Mouse (Mus musculus): ENCODE results near the gene Ddx4. TPM values are rescaled to one million over a fixed set of nuclear protein-coding genes. Genes with fewer than 3 reads are reported as not detected.

Ddx4 gene
- polyA plus RNA-seq, 1 experiment from 2014 or later: 0.49 TPM

DNA sequence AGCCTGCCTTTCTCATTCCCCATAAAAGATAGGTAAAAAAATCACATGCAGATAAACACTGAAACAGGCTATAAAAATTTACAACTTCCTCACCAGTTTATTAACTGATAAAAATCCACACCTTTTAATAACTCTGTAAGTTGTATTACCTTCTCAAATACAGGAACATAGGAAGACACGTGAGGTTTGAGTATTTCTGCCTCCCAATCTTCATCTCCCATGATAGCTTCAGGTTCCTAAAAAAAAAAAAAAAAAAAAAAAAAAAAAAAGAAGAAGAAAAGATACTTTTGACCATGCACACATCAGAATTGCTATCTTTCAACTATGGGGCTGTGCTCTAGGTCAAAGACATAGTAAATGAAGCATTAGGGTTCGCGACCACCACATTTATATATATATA, 1.1 kb downstream of the Ddx4 start:
- WGBS: 89% methylated on average over 3 of the region's 3 CpGs
- no peak for ATAC-seq (ENCODE audit: insufficient number of reproducible peaks, insufficient read depth, low FRiP score, low read depth)
- H3K36me3 ChIP-seq (ENCODE audit: control insufficient read depth, insufficient read depth, low read length): no peaks in the 10 kb centered on the region
- H3K27ac ChIP-seq (ENCODE audit: low read length): no peak overlapping the region
- no peak overlapping the region for H3K9ac ChIP-seq (replicated peaks; ENCODE audit: low read depth, low read length)
- H3K4me3 ChIP-seq (ENCODE audit: low read depth, low read length): no peak overlapping the region
- H3K4me2 ChIP-seq (replicated peaks; ENCODE audit: low read depth, low read length): no peak overlapping the region
- no peaks in the 10 kb centered on the region for H3K4me1 ChIP-seq (ENCODE audit: control insufficient read depth, insufficient read depth, low read length)
- H3K9me3 ChIP-seq (ENCODE audit: control insufficient read depth, low read depth, low read length): peaks cover 7% of the 10 kb centered on the region; the same call in 1 of the 2 replicates
- no peaks in the 10 kb centered on the region for H3K27me3 ChIP-seq (ENCODE audit: control insufficient read depth, insufficient read depth, low read length)

- H3K9ac ChIP-seq (replicated peaks; ENCODE audit: low read depth, low read length): no peak overlapping the region
- H3K4me1 ChIP-seq (ENCODE audit: control insufficient read depth, insufficient read depth, low read length): no peaks in the 10 kb centered on the region
- H3K4me2 ChIP-seq (replicated peaks; ENCODE audit: low read depth, low read length): no peak overlapping the region
- 91% methylated on average over 1 of the region's 1 CpGs for WGBS
- H3K9me3 ChIP-seq (ENCODE audit: control insufficient read depth, low read depth, low read length): no peaks in the 10 kb centered on the region
- no peak overlapping the region for H3K4me3 ChIP-seq (ENCODE audit: low read depth, low read length)
- no peak for ATAC-seq (ENCODE audit: insufficient number of reproducible peaks, insufficient read depth, low FRiP score, low read depth)
- H3K27ac ChIP-seq (ENCODE audit: low read length): no peak overlapping the region
- no peaks in the 10 kb centered on the region for H3K36me3 ChIP-seq (ENCODE audit: control insufficient read depth, insufficient read depth, low read length)
- no peaks in the 10 kb centered on the region for H3K27me3 ChIP-seq (ENCODE audit: control insufficient read depth, insufficient read depth, low read length)
Measured at GRCm38 (mm10) chr13:112645529-112646186, 6.6 kb downstream of the Ddx4 start.

DNA sequence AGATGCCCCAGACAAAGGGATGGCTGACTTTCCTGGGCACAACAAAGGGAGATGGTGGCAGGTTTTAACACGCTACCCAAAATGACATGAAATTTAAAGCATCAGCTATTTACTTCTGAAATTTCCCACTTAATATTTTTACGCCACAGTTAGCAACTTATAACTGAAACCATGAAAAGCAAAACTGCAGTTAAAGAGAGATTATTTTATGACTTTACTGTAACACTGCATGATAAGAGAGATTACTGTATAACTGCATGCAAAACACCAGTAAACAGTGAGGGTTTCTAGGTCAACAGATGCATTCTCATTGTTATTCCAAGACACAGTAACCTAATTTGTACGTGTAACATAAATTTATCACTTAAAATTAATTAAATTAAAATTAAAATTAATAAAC, 7.3 kb downstream of the Ddx4 start:
- 83% methylated on average over 3 of the region's 3 CpGs for WGBS

GRCm38 (mm10) chr13:112642897-112643296, 9.4 kb downstream of the Ddx4 start:
- Histone ChIP-seq H3K9me3 (ENCODE audit: control insufficient read depth, low read depth, low read length) (no peaks in the 10 kb centered on the region), H3K4me3 (ENCODE audit: low read depth, low read length) (no peak overlapping the region), H3K27ac (ENCODE audit: low read length) (no peak overlapping the region), H3K4me1 (ENCODE audit: control insufficient read depth, insufficient read depth, low read length) (no peaks in the 10 kb centered on the region), H3K9ac (replicated peaks; ENCODE audit: low read depth, low read length) (no peak overlapping the region), H3K27me3 (ENCODE audit: control insufficient read depth, insufficient read depth, low read length) (no peaks in the 10 kb centered on the region), H3K4me2 (replicated peaks; ENCODE audit: low read depth, low read length) (no peak overlapping the region), H3K36me3 (ENCODE audit: control insufficient read depth, insufficient read depth, low read length) (no peaks in the 10 kb centered on the region)
- ATAC-seq (ENCODE audit: insufficient number of reproducible peaks, insufficient read depth, low FRiP score, low read depth): no peak
- 89% methylated on average over 3 of the region's 3 CpGs for WGBS

More for the DNA sequence above, 7.3 kb downstream of the Ddx4 start:
- Histone ChIP-seq H3K27ac (ENCODE audit: low read length) (no peak overlapping the region), H3K36me3 (ENCODE audit: control insufficient read depth, insufficient read depth, low read length) (no peaks in the 10 kb centered on the region), H3K4me2 (replicated peaks; ENCODE audit: low read depth, low read length) (no peak overlapping the region), H3K9me3 (ENCODE audit: control insufficient read depth, low read depth, low read length) (no peaks in the 10 kb centered on the region), H3K27me3 (ENCODE audit: control insufficient read depth, insufficient read depth, low read length) (no peaks in the 10 kb centered on the region), H3K9ac (replicated peaks; ENCODE audit: low read depth, low read length) (no peak overlapping the region), H3K4me3 (ENCODE audit: low read depth, low read length) (no peak overlapping the region), H3K4me1 (ENCODE audit: control insufficient read depth, insufficient read depth, low read length) (no peaks in the 10 kb centered on the region)
- no peak for ATAC-seq (ENCODE audit: insufficient number of reproducible peaks, insufficient read depth, low FRiP score, low read depth)

GRCm38 (mm10) chr13:112639111-112639510, 13.2 kb downstream of the Ddx4 start:
- Histone ChIP-seq H3K9me3 (ENCODE audit: control insufficient read depth, low read depth, low read length) (no peaks in the 10 kb centered on the region), H3K4me2 (replicated peaks; ENCODE audit: low read depth, low read length) (no peak overlapping the region), H3K4me1 (ENCODE audit: control insufficient read depth, insufficient read depth, low read length) (no peaks in the 10 kb centered on the region), H3K27me3 (ENCODE audit: control insufficient read depth, insufficient read depth, low read length) (no peaks in the 10 kb centered on the region), H3K9ac (replicated peaks; ENCODE audit: low read depth, low read length) (no peak overlapping the region), H3K27ac (ENCODE audit: low read length) (no peak overlapping the region), H3K36me3 (ENCODE audit: control insufficient read depth, insufficient read depth, low read length) (no peaks in the 10 kb centered on the region), H3K4me3 (ENCODE audit: low read depth, low read length) (no peak overlapping the region)
- ATAC-seq (ENCODE audit: insufficient number of reproducible peaks, insufficient read depth, low FRiP score, low read depth): no peak
- WGBS: 69% methylated on average over 4 of the region's 4 CpGs

- Histone ChIP-seq H3K27me3 (ENCODE audit: control insufficient read depth, insufficient read depth, low read length) (no peaks in the 10 kb centered on the region), H3K9me3 (ENCODE audit: control insufficient read depth, low read depth, low read length) (no peaks in the 10 kb centered on the region), H3K4me3 (ENCODE audit: low read depth, low read length) (no peak overlapping the region), H3K4me2 (replicated peaks; ENCODE audit: low read depth, low read length) (no peak overlapping the region), H3K27ac (ENCODE audit: low read length) (no peak overlapping the region), H3K36me3 (ENCODE audit: control insufficient read depth, insufficient read depth, low read length) (no peaks in the 10 kb centered on the region), H3K9ac (replicated peaks; ENCODE audit: low read depth, low read length) (no peak overlapping the region), H3K4me1 (ENCODE audit: control insufficient read depth, insufficient read depth, low read length) (no peaks in the 10 kb centered on the region)
- 42% methylated on average over 3 of the region's 3 CpGs for WGBS
- ATAC-seq (ENCODE audit: insufficient number of reproducible peaks, insufficient read depth, low FRiP score, low read depth): no peak
Measured at GRCm38 (mm10) chr13:112636498-112636897, 15.8 kb downstream of the Ddx4 start.

GRCm38 (mm10) chr13:112635174-112635837, 17.0 kb downstream of the Ddx4 start:
- no peaks in the 10 kb centered on the region for H3K27me3 ChIP-seq (ENCODE audit: control insufficient read depth, insufficient read depth, low read length)
- no peaks in the 10 kb centered on the region for H3K4me1 ChIP-seq (ENCODE audit: control insufficient read depth, insufficient read depth, low read length)
- H3K4me2 ChIP-seq (replicated peaks; ENCODE audit: low read depth, low read length): no peak overlapping the region
- no peak overlapping the region for H3K27ac ChIP-seq (ENCODE audit: low read length)
- H3K9ac ChIP-seq (replicated peaks; ENCODE audit: low read depth, low read length): no peak overlapping the region
- H3K4me3 ChIP-seq (ENCODE audit: low read depth, low read length): no peak overlapping the region
- no peak for ATAC-seq (ENCODE audit: insufficient number of reproducible peaks, insufficient read depth, low FRiP score, low read depth)
- H3K9me3 ChIP-seq (ENCODE audit: control insufficient read depth, low read depth, low read length): no peaks in the 10 kb centered on the region
- 59% methylated on average over 7 of the region's 7 CpGs for whole genome bisulfite sequencing
- H3K36me3 ChIP-seq (ENCODE audit: control insufficient read depth, insufficient read depth, low read length): no peaks in the 10 kb centered on the region

DNA sequence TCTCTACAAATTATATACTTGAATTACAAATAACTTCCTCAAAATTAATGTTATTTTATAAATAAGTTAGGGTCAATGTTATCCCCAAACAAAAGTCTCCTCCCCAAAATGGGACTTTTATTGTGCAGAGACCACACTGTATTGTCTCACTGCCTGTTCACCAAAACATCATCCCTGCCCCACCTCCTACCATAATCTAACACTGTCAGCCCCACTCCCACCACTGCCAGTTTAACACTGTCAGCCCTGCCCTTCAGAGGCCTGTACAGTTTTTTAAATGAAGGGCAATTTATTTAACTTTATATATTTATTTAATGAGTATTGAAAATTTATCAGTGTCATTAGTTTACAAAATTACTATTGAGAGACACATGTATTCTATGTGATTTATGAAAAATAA, 26.7 kb downstream of the Ddx4 start:
- Histone ChIP-seq H3K4me2 (replicated peaks; ENCODE audit: low read depth, low read length) (no peak overlapping the region), H3K36me3 (ENCODE audit: control insufficient read depth, insufficient read depth, low read length) (no peaks in the 10 kb centered on the region), H3K9me3 (ENCODE audit: control insufficient read depth, low read depth, low read length) (no peaks in the 10 kb centered on the region), H3K27ac (ENCODE audit: low read length) (no peak overlapping the region), H3K27me3 (ENCODE audit: control insufficient read depth, insufficient read depth, low read length) (no peaks in the 10 kb centered on the region), H3K4me3 (ENCODE audit: low read depth, low read length) (no peak overlapping the region), H3K9ac (replicated peaks; ENCODE audit: low read depth, low read length) (no peak overlapping the region), H3K4me1 (ENCODE audit: control insufficient read depth, insufficient read depth, low read length) (no peaks in the 10 kb centered on the region)
- ATAC-seq (ENCODE audit: insufficient number of reproducible peaks, insufficient read depth, low FRiP score, low read depth): no peak

DNA sequence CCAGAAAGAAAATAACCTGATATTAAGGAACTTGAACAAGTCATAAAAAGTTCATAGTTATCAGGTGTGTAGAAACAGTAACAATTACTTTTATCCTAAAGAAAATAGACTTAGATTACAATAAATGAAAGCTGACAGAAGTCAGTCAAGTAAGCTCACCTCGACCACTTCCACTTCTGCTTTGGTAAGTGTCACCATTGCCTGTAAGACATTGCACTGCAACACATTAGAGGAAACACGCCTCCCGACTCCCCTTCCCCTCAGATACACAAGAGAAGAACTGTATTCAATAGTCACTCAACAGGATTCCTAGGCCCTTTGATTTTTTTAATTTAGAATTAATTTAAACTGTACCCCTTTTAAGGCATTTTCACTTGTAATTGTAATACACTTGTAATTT, 27.7 kb downstream of the Ddx4 start:
- H3K27ac ChIP-seq (ENCODE audit: low read length): no peak overlapping the region
- ATAC-seq (ENCODE audit: insufficient number of reproducible peaks, insufficient read depth, low FRiP score, low read depth): no peak
- no peaks in the 10 kb centered on the region for H3K9me3 ChIP-seq (ENCODE audit: control insufficient read depth, low read depth, low read length)
- H3K36me3 ChIP-seq (ENCODE audit: control insufficient read depth, insufficient read depth, low read length): no peaks in the 10 kb centered on the region
- H3K9ac ChIP-seq (replicated peaks; ENCODE audit: low read depth, low read length): no peak overlapping the region
- 69% methylated on average over 3 of the region's 3 CpGs for WGBS
- no peaks in the 10 kb centered on the region for H3K27me3 ChIP-seq (ENCODE audit: control insufficient read depth, insufficient read depth, low read length)
- H3K4me2 ChIP-seq (replicated peaks; ENCODE audit: low read depth, low read length): no peak overlapping the region
- no peak overlapping the region for H3K4me3 ChIP-seq (ENCODE audit: low read depth, low read length)
- no peaks in the 10 kb centered on the region for H3K4me1 ChIP-seq (ENCODE audit: control insufficient read depth, insufficient read depth, low read length)

All from stomach, embryonic 14.5 days (tissue).